Mouse (Mus musculus) bone marrow macrophage, adult 2 months (primary cell): ENCODE measurements around the gene Afmid.

Source experiments
- CTCF ChIP-seq: IDR thresholded peaks from 2 replicates; pipeline ENCODE4 v1.5.1; 2012; ENCODE audit warnings: low read depth, mild to moderate bottlenecking, low read length, moderate library complexity
- POLR2A ChIP-seq: IDR thresholded peaks from 2 replicates; pipeline ENCODE4 v1.6.1; 2012; ENCODE audit warnings: mild to moderate bottlenecking, low read depth, low read length, borderline replicate concordance

- TF ChIP-seq CTCF (no peak), POLR2A (no peak)
These were observed 34.3 kb upstream of the Afmid start for GRCm38 (mm10) chr11:117791441-117791761.
